Mouse (Mus musculus): ENCODE measurements around the gene Tubb4a.
"Not testable (repeated sequence)": the region's sequence is repeated elsewhere in the genome, so short reads cannot be mapped to it uniquely, and the experiment has no call there.

The Tubb4a gene

DNA sequence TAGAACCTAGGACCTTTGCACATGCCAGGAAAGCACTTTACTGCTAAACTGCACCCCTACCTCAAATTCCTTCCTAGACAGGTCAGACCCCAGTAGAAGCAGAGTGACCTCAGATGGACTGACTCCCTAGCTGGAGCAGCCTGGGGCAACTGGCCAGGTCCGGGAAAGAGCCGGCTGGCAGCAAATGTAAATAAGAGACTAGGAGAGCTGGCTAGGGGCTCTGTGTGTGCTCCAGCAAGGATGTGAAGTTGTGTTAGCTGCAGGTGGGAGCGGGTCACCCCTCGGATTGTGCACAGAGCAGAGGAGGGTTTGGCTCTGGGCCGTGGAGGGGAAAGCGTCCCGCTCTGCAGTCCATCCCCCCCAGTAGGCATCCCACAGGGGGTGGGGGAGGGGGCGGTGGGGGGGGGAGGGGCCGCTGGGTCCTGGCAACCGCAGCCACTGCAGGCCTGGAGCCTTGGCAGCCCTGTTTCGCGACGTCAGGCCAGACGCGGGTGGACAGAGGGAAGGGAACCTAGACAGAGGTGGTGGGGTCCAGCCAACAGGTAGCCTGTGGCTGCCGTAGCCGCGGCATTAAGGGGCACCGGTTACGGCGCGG lies 28.6 kb downstream of the Tubb4a start, which contains the start of gene Crb3:
Gene Crb3, plus strand, starts transcription at position 215 of the 595 bp plus-strand sequence.
- no peak for DNase-seq (ENCODE audit: low read depth)

DNA sequence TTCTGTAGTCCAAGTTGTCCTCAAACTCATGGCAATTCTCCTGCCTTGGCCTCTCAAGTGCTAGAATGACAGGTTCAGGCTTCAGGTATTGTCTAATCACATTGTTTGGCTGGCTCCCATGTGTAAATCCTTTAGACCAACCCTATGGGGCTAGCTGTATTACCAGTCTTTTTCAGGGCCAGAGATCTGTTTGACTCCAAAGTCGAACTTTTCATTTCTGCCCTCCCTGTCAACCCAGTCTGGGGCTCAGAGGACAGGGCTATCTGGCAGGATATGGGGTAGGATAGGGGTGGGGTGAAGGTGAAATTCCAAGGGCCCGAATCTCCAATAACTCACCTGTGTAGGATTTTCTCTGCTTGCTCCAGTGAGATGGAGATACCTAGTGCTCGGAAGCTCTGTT lies 31.3 kb downstream of the Tubb4a start:
- DNase-seq (ENCODE audit: low read depth), result no peak

DNA sequence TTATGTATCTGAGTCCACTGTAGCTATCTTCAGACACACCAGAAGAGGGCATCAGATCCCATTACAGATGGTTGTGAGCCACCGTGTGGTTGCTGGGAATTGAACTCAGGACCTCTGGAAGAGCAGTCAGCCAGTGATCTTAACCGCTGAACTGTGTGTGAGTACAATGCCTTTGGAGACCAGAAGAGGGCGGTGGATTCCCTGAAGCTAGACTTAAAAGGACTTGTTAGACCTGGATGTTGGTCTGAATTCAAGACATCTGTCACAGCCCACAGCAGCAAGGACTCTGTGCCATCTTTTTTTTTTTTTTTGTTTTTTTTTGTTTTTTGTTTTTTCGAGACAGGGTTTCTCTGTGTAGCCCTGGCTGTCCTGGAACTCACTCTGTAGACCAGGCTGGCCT lies 35.9 kb downstream of the Tubb4a start:
- not testable (repeated sequence) for DNase-seq (ENCODE audit: low read depth)

DNA sequence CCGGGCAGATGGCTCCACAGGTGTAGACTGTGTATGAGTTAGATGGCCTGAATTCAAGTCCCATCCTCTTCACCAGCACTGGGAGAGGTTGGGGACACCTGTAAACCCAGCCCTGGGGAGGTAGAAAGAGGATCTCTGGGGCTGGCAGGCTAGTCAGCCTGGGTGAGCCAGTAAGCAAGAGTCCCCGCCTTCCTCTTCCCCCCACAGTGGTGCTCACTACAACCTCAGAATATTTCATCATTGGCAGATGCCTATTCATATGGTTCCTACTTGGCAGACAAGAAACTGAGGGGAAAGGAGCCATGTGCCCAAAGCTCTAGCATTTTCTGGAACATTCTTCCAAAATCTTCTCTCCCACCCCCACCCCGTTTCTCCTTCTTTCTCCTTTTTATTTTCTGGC lies 38.8 kb downstream of the Tubb4a start:
- no peak for DNase-seq (ENCODE audit: low read depth)

DNA sequence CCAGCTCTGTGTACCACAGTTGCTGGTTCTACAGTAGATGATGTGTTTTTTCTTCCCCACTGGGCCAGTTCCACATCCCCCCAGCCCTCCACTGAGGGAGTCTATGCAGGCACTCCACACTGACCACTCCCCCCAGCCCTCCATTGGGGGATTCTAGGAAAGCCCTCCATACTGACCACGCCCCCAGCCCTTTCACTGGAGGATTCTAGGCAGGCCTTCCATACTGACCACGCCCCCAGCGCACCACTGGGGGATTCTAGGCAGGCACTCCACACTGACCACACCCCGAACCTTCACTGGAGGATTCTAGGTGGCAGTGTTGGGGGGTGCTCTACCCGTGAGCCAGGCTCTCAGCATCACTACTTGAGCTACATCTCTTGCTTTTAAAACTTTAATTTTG lies 40.2 kb downstream of the Tubb4a start:
- no peak for DNase-seq (ENCODE audit: low read depth)

DNA sequence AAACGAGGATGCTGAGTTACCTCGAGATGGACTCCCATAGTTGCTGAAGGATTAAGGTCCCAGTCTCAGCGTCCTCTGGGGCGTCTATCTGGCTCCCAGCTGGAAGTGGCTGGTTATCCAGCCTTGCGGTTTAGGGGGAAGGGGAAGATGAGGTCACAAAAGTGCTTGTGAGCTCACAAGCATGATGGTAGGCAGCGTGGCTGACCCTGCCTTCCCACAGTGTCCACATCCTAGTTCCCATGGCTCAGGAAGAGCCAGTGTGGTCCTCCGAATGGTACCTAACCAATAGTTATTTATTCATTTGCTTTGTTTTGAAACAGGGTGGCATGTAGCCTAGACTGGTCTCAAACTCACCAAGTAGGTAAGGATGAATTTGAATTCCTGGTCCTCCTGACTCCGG lies 46.0 kb downstream of the Tubb4a start, which contains the start of gene Slc25a41:
Gene Slc25a41, minus strand, starts transcription at position 101 of the 400 bp plus-strand sequence.
- no peak for DNase-seq (ENCODE audit: low read depth)

DNA sequence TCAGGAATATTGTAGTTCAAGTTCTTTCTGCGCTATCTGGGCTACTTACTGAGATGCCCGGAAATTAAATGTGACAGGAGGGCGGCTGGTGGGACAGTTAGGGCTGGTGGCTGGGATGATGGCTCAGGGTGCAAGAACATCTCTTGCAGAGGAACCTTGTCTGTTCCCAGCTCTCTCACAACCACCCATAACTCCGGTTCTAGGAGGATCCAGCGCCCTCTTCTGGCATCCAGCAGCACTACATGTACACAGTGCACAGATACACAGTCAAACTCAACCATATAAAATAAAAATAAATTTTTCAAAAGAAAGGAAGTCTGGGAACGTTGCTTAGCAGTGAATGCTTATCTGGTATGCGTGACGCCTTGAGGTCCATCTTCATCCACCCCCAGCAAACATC lies 48.6 kb downstream of the Tubb4a start:
- DNase-seq (ENCODE audit: low read depth), result no peak

DNA sequence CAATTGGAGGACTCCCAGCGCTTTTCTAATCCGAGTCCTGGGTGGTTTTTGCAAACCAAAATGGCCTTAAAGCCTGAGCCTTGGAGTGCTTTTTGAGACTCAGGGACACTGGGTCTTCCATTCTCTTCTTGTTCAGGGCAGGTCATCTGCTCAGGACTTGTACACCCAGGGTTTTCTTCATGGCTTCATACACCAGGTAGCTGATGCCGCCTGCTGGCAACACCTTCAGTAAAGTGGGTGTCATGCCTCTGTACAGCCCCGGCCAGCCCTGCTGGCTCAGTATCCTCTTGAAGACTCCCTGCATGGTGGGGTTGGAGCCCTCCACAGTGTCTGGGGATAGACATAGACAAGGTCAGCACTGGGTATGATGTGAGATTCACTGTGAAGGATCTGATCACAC lies 54.7 kb downstream of the Tubb4a start:
- no peak for DNase-seq (ENCODE audit: low read depth)

DNA sequence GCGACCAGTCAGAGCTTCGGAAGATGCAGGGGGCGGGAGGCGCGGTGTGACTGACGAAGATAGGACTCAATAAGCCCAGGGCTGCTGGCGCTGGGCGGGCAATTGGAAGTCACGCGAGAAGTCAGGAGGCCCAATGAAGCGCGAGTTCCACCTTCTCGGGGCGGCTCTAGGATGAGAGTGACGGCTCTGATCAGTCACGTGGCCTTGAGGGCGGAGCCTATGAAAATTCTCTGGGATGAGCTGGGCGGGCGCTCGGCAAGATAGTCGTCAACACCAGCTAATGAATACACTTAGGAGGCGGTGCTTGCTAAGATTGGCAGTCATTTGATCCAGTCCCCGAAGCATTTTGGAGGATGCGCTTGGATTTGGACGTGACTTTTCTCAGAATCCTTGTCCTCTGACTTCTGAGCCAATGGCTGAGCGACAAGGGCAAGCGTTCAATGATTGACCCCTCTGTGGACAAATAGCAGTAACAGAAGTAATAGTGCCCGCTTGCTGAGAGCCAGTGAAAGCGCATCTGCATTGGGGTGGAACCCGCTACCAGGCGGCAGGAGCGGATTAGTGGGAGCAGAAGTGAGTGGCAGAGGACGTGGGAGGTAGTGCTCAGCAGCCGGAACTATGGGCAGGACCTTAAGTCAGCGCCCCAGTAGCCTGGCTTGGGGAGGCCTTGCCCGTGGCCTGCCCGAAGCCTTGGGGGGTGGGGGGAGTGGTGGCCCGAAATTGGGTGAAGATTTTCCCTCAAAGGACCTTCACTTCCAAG lies 55.7 kb downstream of the Tubb4a start:
- DNase-seq (ENCODE audit: low read depth), result peak; percentile 100

DNA sequence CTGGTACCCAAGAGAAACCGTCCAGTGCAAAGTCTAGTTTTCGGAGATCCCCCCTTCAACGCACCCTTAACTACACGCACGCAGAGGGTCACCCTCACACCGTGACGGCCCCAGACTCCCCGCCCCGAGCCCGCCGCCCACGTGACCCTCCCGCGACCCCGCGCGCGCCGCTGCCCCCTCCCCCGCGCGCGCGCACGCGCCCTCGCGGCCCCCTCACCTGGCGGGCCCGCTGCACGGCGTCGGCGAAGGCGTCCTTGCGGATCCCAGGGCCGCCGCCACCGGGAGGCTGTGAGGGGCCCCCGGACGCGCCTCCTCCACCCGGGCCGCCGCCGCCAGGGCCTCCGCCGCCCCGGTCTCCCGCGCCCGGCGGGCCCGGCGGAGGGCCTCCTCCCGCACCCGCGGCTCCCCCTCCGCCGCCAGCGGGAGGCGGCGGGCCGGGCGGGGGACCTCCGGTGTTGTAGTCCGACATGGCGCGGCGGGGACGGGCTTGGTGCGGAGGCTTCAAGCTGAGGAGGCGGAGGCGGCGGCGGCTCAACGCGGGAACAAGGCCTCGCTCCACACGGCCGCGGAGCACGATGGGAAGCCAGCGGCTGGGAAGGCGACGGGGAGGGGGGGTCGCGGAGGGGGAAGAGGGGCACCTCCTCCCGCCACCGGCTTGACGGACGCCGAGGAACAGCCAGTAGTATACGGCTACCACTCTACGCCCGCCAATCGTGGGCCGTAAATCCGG lies 56.5 kb downstream of the Tubb4a start, which contains the start of gene Khsrp:
Gene Khsrp, minus strand, starts transcription at position 592 of the 730 bp plus-strand sequence.
- no peak for DNase-seq (ENCODE audit: low read depth)

All from c-Kit-positive CD71-positive TER-119-negative erythroid progenitor cells, embryonic 14.5 days (primary cell).